Mouse (Mus musculus) B cell, adult 67 days (primary cell): ENCODE results near the gene Traip. TPM values are rescaled to one million over a fixed set of nuclear protein-coding genes. Genes with fewer than 3 reads are reported as not detected.

Experiments used
- total RNA-seq, 2 experiments: library from RNA; stranded (reverse); gene quantifications; 4 replicates each; pipeline ENCODE4 v1.2.4; 2023

The Traip gene
- total RNA-seq: 1 to 10 TPM; 5.9 to 9.3 TPM

DNA sequence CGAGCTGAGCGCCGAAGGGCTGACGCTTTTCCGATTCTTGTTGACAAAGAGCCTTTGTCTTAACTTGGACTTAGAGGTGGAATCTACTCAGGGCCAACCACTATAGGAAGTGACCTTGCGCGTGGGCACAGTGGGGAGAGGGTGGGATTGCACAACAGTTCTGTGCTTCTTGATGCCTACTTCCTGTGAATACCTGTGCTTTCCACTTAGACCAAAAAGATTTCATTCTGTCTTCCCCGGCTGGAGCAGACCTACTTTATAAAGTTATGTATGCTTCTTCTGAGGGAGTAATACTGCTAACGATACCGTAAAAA, at the start of gene Traip:
Gene Traip (plus strand): TSS at position 215 of the 314 bp plus-strand sequence.

GRCm38 (mm10) chr9:107906252-107906966, 43.5 kb upstream of the Traip start, which contains the start of gene Mst1r:
Gene Mst1r, plus strand, starts transcription at chr9:107906873.

GRCm38 (mm10) chr9:107928169-107928568, 21.8 kb upstream of the Traip start, which contains the start of gene Actl11:
Gene Actl11, plus strand, starts transcription at chr9:107928469.

DNA sequence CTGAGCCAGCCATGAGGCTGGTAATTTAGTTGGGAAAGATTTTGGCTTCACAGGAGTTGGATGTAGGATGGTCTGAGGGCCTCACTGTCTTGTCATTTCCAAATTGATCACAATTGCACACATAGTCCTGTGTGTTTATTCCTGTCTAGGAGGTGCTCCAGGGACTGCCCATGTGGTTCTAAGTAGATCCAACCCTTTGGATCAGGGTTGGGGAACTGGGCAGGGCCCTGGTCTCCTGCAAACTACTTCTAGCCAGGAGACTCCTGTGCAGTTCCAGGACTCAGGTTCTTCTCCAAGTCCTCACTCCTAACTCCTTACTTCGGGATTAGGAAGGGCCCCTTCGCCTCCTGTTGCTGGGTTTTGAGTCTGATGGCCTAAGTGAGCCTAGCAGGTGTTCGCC, 14.6 kb upstream of the Traip start, which contains the start of gene Camkv:
Gene Camkv (plus strand): TSS at position 301 of the 400 bp plus-strand sequence.

DNA sequence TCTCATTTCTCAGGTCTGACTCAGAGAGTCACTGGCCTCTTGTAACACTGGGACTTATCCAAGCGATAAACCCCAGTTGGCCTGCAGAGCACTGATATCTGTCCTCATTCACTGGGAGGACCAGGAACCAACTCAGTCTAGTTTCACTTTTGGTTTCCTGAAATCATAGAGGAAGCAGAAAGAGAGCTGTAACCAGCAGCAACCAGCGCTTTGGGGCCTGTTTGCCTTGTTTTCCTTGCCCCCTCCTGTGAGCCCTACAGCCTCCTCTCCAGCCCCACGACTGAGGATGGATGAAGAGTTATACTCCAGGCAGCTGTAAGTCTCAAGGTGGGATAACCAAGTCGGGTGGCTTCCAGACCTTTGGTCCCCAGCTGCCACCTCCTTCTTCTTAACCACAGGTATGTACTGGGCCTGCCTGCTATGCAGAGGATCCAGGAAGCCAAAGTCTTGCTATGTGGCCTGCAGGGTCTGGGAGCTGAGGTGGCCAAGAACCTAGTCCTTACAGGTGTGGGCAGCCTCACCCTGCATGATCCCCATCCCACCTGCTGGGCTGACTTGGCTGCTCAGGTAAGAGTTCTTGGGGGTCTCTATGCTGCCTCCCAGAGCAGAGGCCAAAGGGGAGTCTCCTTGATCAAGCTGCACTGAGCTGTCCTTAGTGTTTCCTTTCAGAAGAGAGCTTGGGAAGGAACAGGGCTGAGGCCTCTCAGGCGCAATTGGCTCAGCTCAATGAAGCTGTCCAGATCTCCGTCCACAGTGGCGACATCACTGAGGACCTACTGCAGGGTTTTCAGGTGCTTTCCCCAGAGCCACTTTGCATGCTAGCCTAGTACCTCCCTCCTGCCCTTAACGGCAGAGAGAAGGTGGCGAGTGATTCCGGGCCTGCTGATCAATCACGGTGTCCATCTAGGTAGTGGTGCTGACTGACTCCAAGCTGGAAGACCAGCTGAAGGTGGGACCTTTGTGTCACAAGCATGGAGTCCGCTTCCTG, 25.8 kb downstream of the Traip start, which contains the start of gene Uba7:
Gene Uba7 (plus strand): TSS at position 107 of the 988 bp plus-strand sequence.

DNA sequence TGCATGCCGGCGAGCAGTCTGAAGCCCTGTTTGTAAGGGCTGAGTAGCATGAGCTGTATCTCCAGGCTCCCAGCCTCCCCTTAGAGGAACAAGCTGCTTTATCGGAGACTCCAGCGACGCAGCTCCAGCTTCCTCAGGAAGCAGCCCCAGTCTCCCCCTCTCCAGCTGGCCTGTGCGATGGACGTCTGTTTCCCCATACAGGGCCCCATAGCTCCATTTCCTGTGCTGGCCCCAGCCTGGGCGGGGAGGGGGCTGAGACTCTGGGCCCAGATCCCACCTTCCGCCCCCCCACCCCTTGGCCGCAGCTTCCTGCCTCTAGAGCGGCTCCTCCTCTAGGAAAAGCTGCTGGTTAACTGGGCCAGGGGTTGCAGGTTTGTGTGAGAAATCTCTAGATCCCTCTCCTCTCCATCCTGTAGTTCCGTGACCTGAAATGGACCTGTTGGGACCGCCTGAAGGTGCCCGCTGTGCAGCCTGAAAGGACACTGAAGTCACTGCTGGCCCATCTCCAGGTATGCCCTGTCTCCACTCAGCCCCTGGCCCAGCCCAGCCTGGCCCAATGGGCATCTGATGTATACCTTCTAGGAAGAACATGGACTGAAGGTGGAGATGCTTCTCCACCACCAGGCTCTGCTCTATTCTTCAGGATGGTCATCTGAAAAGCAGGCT, 32.9 kb downstream of the Traip start, which contains the start of gene Gm20661:
Gene Gm20661 (plus strand): TSS at position 378 of the 666 bp plus-strand sequence.

GRCm38 (mm10) chr9:107985131-107986119, 35.5 kb downstream of the Traip start, which contains the start of gene Inka1:
Gene Inka1, minus strand, starts transcription at chr9:107985879.

GRCm38 (mm10) chr9:107992197-107992596, 42.3 kb downstream of the Traip start, which contains the start of gene Cdhr4:
Gene Cdhr4, plus strand, starts transcription at chr9:107992497.

GRCm38 (mm10) chr9:107996049-107996448, 46.1 kb downstream of the Traip start, which contains the start of gene Gm20662:
Gene Gm20662, plus strand, starts transcription at chr9:107996349.

GRCm38 (mm10) chr9:108001922-108002770, 52.2 kb downstream of the Traip start, which contains the start of gene Ip6k1:
Gene Ip6k1, plus strand, starts transcription at chr9:108002501.

Other genes starting within 250 kb of the Traip start
- not detected for gene Sema3f, start 239.7 kb upstream of the Traip start, total RNA-seq
- gene Rbm5, start 179.1 kb upstream of the Traip start, total RNA-seq: 100 to 1,000 TPM; 397 to 424 TPM
- 100 to 1,000 TPM; 117 to 128 TPM for gene Rbm6, start 76.9 kb upstream of the Traip start, total RNA-seq
- gene Mon1a, start 62.0 kb upstream of the Traip start, total RNA-seq: 10 to 100 TPM; 16.1 to 21.0 TPM
- under 1 TPM in 1 of 2 experiments, not detected in 1; 0.41 TPM for gene Mst1r, start 43.3 kb upstream of the Traip start, total RNA-seq
- not detected for gene Actl11, start 21.7 kb upstream of the Traip start, total RNA-seq
- gene Camkv, start 14.5 kb upstream of the Traip start, total RNA-seq: not detected
- gene Uba7, start 25.4 kb downstream of the Traip start, total RNA-seq: 100 to 1,000 TPM; 209 to 244 TPM
- not detected for gene Gm20661, start 32.9 kb downstream of the Traip start, total RNA-seq
- gene Inka1, start 35.7 kb downstream of the Traip start, total RNA-seq: 1 to 10 TPM; 4.9 to 6.0 TPM
- gene Cdhr4, start 42.4 kb downstream of the Traip start, total RNA-seq: under 1 TPM in 1 of 2 experiments, not detected in 1; 0.38 TPM
- 1 to 10 TPM in 1 of 2 experiments, not detected in 1; 3.6 TPM for gene Gm20662, start 46.2 kb downstream of the Traip start, total RNA-seq
- 100 to 1,000 TPM; 133 to 142 TPM for gene Ip6k1, start 52.4 kb downstream of the Traip start, total RNA-seq
- 10 to 100 TPM; 31.3 to 38.4 TPM for gene Gmppb, start 99.1 kb downstream of the Traip start, total RNA-seq
- gene Amigo3, start 103.0 kb downstream of the Traip start, total RNA-seq: 10 to 100 TPM in 1 of 2 experiments, 1 to 10 TPM in 1; 7.0 to 12.0 TPM
- under 1 TPM in 1 of 2 experiments, not detected in 1; 0.23 TPM for gene Mst1, start 130.3 kb downstream of the Traip start, total RNA-seq
- gene Rnf123, start 133.2 kb downstream of the Traip start, total RNA-seq: 100 to 1,000 TPM; 206 to 230 TPM
- gene Apeh, start 144.5 kb downstream of the Traip start, total RNA-seq: 100 to 1,000 TPM; 126 to 158 TPM
- under 1 TPM; 0.21 to 0.49 TPM for gene Bsn, start 240.2 kb downstream of the Traip start, total RNA-seq